Mouse (Mus musculus) lung, postnatal 10 days (tissue): ENCODE measurements around the gene Olfr142.
"Not testable (repeated sequence)": the region's sequence is repeated elsewhere in the genome, so short reads cannot be mapped to it uniquely, and the experiment has no call there.

Experiments
- DNase-seq: peaks from one replicate; pipeline ENCODE4 v3.0.0; 2021

Olfr142 gene

GRCm38 (mm10) chr2:90257492-90257891, at the start of gene Olfr142:
TSS of gene Olfr142 (minus strand) at chr2:90257592.
- no peak for DNase-seq

- no peak for DNase-seq
Observed at GRCm38 (mm10) chr2:90292741-90293140, 35.3 kb upstream of the Olfr142 start, which contains the start of gene Olfr1272. TSS of gene Olfr1272 (minus strand) at chr2:90292841.

GRCm38 (mm10) chr2:90270932-90271331, 13.5 kb upstream of the Olfr142 start, which contains the start of gene Olfr1271:
TSS of gene Olfr1271 (minus strand) at chr2:90271032.
- no peak for DNase-seq

DNA sequence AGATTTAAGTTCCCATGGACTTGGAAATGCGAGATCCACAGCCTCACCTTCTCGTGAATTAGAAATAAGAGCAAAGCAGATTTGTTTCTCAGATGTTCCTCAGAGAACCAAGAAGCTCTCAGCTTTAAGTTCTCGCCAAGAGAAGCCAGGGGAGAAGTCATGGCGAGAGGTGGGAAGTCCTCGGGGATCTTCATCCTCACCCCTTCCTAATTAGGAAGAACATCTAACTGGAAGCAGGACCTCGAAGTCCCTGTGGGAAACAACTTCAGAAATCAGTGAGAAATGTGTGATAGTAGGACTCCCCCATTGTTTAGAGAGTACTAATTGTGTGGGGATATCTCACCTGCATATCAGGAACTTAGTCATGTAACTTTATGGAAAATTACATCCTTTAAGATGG, 33.0 kb downstream of the Olfr142 start, which contains the start of gene Olfr1506:
Olfr1506 (minus strand) TSS at position 101 of the 400 bp plus-strand sequence.
- DNase-seq: not testable (repeated sequence)
